Mouse (Mus musculus): ENCODE measurements at regions not wholly inside any gene's neighbourhood (a gene's known extent, or its start where the extent isn't known, plus 50 kb on each side); places are given as distances from the start of the nearest gene placed in this dataset.

DNA sequence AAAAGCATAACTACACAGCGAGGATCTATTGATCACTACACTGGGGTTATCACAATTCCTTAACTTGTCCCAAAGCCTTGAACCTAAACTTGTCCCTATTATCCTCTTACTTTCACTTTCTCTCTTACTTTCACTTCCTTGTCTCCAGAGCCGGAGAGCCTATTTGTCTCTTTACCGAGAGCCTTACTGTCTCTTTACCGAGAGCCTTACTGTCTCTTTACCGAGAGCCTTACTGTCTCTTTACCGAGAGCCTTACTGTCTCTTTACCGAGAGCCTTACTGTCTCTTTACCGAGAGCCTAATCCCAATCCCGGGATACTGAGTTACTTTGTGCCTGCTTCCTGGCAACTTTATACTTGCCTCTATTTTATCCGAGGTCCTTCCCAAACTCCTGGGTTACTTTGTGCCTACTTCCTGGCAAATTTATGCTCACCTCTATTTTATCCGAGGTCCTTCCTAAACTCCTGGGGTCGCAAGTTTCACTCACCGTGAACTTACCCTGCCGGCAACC, 335.3 kb upstream of the Ccng1 start:
- peak; percentile 7 for DNase-seq

GRCm38 (mm10) chr11:41063570-41063969, 308.5 kb upstream of the Ccng1 start:
- DNase-seq = no peak

DNA sequence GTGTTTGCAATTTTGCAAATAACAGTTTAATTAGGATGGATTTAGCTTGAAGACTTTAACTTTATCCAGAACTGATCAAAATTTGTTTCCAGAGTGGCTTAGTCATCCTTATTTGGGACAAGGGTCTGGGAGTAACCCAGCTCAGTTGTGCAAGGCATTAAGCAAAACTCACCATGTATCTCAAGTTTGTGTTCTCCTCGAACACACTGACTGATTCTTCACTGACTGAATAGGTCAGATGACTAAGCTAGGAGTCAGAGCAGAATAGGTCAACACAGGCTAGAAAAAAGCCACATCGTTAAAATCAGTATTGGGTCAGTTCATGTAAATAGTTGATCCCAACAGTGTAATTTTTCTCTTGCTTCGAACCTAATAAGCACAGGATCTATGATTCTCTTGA, 302.7 kb upstream of the Ccng1 start:
- no peak for DNase-seq

DNA sequence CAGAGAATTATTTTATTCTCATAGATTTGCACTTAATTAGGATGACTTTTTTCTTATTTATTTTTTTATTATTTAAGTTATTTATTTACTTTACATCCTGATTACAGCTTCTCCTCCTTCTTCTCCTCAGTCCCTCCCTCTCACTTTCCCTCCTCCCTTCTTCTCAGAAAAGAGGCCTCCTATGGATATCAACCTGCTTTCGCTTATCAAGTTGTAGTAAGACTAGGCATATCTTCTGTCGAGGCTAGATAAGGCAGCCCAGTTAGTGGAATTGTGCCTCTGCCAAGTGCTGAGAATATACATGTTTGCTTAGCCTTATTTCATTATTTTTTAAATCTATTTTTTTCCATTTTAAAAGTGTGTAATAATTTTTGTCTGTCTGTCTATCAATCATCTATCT, 274.9 kb upstream of the Ccng1 start:
- no peak for DNase-seq

GRCm38 (mm10) chr11:41010096-41010495, 255.0 kb upstream of the Ccng1 start:
- DNase-seq = no peak

- no peak for DNase-seq
Observed at GRCm38 (mm10) chr11:40972806-40973205, 217.7 kb upstream of the Ccng1 start.

GRCm38 (mm10) chr11:40927168-40927567, 172.1 kb upstream of the Ccng1 start:
- peak; percentile 38 for DNase-seq

GRCm38 (mm10) chr11:40891485-40891884, 136.4 kb upstream of the Ccng1 start:
- DNase-seq = no peak

DNA sequence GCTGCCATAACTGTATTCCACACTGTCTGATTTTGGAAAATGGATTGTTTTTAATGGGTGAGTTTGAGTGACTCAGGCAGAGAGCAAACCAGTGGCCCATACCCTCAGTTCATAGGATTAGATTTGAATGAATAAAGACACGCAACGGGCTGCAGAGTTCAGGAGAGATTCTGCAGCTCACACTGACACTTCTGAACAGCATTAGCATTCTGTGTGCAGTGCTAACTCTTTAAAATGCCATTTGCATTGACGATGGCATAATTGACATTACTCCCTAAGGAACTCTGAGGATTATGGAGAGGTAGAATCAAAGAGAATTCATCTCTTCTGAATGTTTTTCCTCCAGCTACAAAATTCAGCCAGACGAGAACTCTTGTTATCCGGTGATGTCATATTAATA, 129.4 kb upstream of the Ccng1 start:
- DNase-seq = no peak

DNA sequence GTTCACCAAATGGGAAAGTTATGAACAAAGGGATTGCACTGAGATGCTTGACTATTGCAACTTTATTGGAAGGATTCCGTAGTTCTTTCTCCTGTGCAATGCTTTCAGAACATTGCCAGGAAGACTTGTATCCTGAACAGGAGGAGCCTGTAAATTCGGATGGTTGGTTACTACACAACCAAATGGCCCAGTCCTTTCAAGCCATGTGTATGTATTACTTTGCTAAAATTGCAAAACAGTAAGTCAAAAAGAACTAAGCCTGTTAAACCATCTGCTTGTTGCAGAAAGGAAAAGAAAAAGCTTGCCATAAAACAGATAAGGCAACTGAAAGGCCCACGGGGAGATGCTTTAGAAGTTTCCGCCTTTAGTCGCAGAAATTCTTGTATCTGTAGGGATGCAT, 124.5 kb upstream of the Ccng1 start:
- DNase-seq = no peak

DNA sequence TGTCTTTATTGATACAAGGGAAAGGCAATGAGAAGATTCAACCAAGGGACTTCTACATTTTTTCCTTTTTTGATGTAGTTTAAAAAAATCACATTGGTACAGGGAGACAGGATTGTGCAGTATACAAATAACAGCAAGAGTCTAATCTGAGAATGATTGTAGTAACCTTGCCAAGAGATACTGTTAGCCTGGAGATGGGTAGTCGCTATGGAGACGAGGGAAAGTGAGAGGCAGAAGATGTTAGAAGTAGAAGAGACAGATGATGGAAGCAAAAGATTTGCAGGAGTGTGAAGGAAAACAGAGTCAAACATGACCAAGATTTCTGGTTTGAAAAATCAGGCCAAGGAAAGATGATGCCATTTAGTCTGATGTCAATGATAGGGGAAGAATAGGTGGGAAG, 117.9 kb upstream of the Ccng1 start:
- DNase-seq = no peak

DNA sequence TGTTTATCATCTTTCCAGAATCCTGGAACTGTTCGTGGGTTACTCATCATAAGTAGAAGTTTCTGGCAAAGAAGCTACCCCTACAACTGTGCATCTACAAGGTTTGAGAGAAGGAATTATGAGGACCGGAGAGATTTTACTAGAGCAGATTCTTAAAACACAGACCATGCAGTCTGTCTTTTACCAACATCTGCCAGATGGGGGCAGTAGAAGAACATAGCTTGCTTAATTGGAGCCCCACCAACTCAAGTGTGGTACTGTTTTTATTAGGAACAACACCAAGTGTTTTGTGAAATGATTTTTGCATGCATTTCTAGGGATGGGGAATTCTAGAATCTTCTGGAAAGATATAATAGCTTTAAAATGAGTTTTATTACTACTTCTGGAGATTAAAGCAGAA, 110.6 kb upstream of the Ccng1 start:
- DNase-seq = peak; percentile 69

GRCm38 (mm10) chr11:40851361-40851760, 96.2 kb upstream of the Ccng1 start:
- DNase-seq = peak; percentile 3

DNA sequence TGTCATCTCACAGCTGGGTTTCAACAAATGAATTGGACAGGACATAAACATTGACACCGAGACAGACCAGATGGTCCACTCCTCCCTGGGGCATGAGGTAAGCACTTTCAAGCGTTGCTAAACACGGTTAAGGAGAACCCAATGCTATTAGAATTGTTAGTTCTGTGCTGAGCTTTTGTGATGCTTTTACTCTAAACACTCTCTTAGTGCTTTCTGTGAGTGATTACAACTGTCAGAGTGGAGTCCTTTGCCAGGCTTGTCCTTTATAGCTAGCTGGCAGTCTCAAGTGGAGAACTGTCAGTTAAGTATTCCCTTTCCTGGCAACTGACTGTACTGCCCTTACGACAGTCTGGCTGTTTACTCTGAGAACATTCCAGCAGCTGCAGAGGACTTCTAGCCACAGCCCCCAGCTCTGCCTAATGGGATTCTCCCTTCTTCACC, 95.6 kb upstream of the Ccng1 start:
- peak; percentile 62 for DNase-seq

GRCm38 (mm10) chr11:40846586-40846985, 91.5 kb upstream of the Ccng1 start:
- DNase-seq = no peak

GRCm38 (mm10) chr11:40835393-40835792, 80.3 kb upstream of the Ccng1 start:
- DNase-seq = no peak
